In genomic region chr12:112077651-112078050, GRCm38 (mm10) we compare ENCODE assay signal across 8 mouse cellular contexts. TPM values are rescaled to one million over a fixed set of nuclear protein-coding genes. Genes with fewer than 3 reads are reported as not detected.
A peak's percentile ranks its signal among the peaks of the same experiment; 100 is the strongest.
DNase-seq lines count a peak whose midpoint lies in the region; ATAC-seq and TF ChIP-seq lines count a peak whose summit lies in the region.

No protein-coding gene starts in this region.

- no peaks in the 10 kb centered on the region for H3K9me3 ChIP-seq in ES-E14 (ENCODE audit: control insufficient read depth, insufficient read depth, low read depth, low read length)
- H3K9me3 ChIP-seq in forebrain, embryonic 10.5 days, result no peaks in the 10 kb centered on the region

- no peak overlapping the region for H3K27ac ChIP-seq in ES-E14 (ENCODE audit: insufficient read depth, low read depth, low read length, poor library complexity, severe bottlenecking)
- no peak overlapping the region for H3K27ac ChIP-seq in forebrain, embryonic 10.5 days

- ATAC-seq in megakaryocyte, adult 5-6 weeks (ENCODE audit: poor library complexity, severe bottlenecking), result peak; percentile 57
- no peak; the same call in 1 of the 2 replicates for ATAC-seq in monocyte, adult 5-6 weeks (replicated peaks; ENCODE audit: insufficient number of reproducible peaks, low FRiP score, low TSS enrichment, poor library complexity, severe bottlenecking)

- H3K9ac ChIP-seq in ES-E14 (ENCODE audit: insufficient read depth, low read depth, low read length, poor library complexity, severe bottlenecking), result no peak overlapping the region; the same call in 1 of the 2 replicates

- in situ Hi-C loops in ES-E14 (cut with MboI; ENCODE audit: low sequenced_read_pairs in 2 of 2, unreplicated experiment in 2 of 2), result no loop called here

- no peak overlapping the region for H3K4me3 ChIP-seq in ES-E14 (ENCODE audit: insufficient read depth in 1 of 2, low read depth in 1 of 2, low read length in 2 of 2, poor library complexity in 1 of 2, severe bottlenecking in 1 of 2)
- H3K4me3 ChIP-seq in forebrain, embryonic 10.5 days, result no peak overlapping the region

- WGBS in forebrain, embryonic 10.5 days, result 9% methylated on average over 6 of the region's 6 CpGs

- peak; percentile 71 for DNase-seq in ES-E14 (ENCODE audit: low read depth, low spot score)
- DNase-seq in adrenal gland, postnatal 4 days (ENCODE audit: low spot score in 2 of 2), result peak; percentile 53 to 64
- DNase-seq in forebrain, embryonic 10.5 days (ENCODE audit: extremely low spot score, low spot score), result peak; percentile 67
- DNase-seq in heart, postnatal 4 days, result peak; percentile 89
- DNase-seq in layer of hippocampus, postnatal 25 days (ENCODE audit: extremely low spot score in 1 of 2, low spot score in 1 of 2), result peak; percentile 57 to 91
- peak; percentile 38 to 43 for DNase-seq in right cerebral cortex, postnatal 36 days (ENCODE audit: low spot score in 2 of 2)

- no peaks in the 10 kb centered on the region for H3K36me3 ChIP-seq in ES-E14 (ENCODE audit: control insufficient read depth, insufficient read depth, low read length, poor library complexity, severe bottlenecking)
- no peaks in the 10 kb centered on the region for H3K36me3 ChIP-seq in forebrain, embryonic 10.5 days (replicated peaks)

- peaks cover 0 to 3% of the 10 kb centered on the region in 2 experiments; a peak in 1 of 4 replicates for H3K4me1 ChIP-seq in ES-E14 (ENCODE audit: control insufficient read depth in 2 of 2, insufficient read depth in 2 of 2, low read length in 2 of 2, poor library complexity in 1 of 2)
- H3K4me1 ChIP-seq in forebrain, embryonic 10.5 days, result peaks cover 4% of the 10 kb centered on the region; the same call in 1 of the 2 replicates

- no peaks in the 10 kb centered on the region; the same call in 1 of the 2 replicates for H3K27me3 ChIP-seq in forebrain, embryonic 10.5 days (ENCODE audit: poor library complexity, severe bottlenecking)

TF ChIP-seq in ES-E14, 5 proteins besides CTCF, POLR2A, EP300 and RAD21:
- no peak for TF ChIP-seq MAFK (IDR thresholded peaks at IDR 0.05; ENCODE audit: insufficient read depth, low read depth, low read length)
- TF ChIP-seq ZC3H11A (IDR thresholded peaks at IDR 0.05; ENCODE audit: borderline replicate concordance, low read depth, low read length), result peak; percentile 57
TF ChIP-seq in ES-E14: peak in this region for 1.

RNA-seq across cellular contexts. Expression of gene Aspg, which starts 28.8 kb away (rescaled TPM):
- total RNA-seq in ES-E14 (2012; rRNA removed), result 12.8 and 36.3 TPM in 2 replicates
- 1 to 10 TPM; 1.6 to 3.5 TPM for total RNA-seq in adrenal gland, postnatal 4 days (2021)
- 1.3 and 2.0 TPM in 2 replicates for polyA plus RNA-seq in forebrain, embryonic 10.5 days (2016; fragmentation: Nextera tagmentation; extraction: Ambion mirVana)
- total RNA-seq in heart, postnatal 4 days (2021), result under 1 TPM; 0.20 to 0.26 TPM
- total RNA-seq in layer of hippocampus, postnatal 25 days (2021), result 1 to 10 TPM; 1.4 to 3.5 TPM
- total RNA-seq in megakaryocyte, adult 5-6 weeks (2015), result not detected in 2 replicates
- not detected in 2 replicates for total RNA-seq in megakaryocyte, adult 5-6 weeks (2017)
- total RNA-seq in monocyte, adult 5-6 weeks (2017), result not detected in 3 replicates
